Mouse (Mus musculus) neural tube, embryonic 11.5 days (tissue): ENCODE data around the gene Lrrc45. TPM values are rescaled to one million over a fixed set of nuclear protein-coding genes. Genes with fewer than 3 reads are reported as not detected.
"Not testable (repeated sequence)": the region's sequence is repeated elsewhere in the genome, so short reads cannot be mapped to it uniquely, and the experiment has no call there.

ENCODE experiments used
- ATAC-seq: fragments of 200-750 bp; cut with Nextera tagmentation; 2 replicates; pipeline ENCODE4 v1.8.0; 2017; ENCODE audit warnings: moderate number of reproducible peaks, mild to moderate bottlenecking, moderate TSS enrichment, moderate library complexity; ENCODE audit not compliant: insufficient read depth, low FRiP score, low TSS enrichment
- DNase-seq: peaks from one replicate; pipeline ENCODE4 v3.0.0-alpha.2; 2015; ENCODE audit warnings: low spot score
- H3K27ac ChIP-seq: fragments of 300-500 bp; sonication (generic); 2 replicates; pipeline ENCODE4 v1.5.1; 2014; ENCODE audit warnings: low read depth, mild to moderate bottlenecking, low read length
- H3K27me3 ChIP-seq: fragments of 300-500 bp; sonication (generic); 2 replicates; pipeline ENCODE4 v1.6.1; 2014; ENCODE audit warnings: mild to moderate bottlenecking, low read length, mixed read lengths; ENCODE audit not compliant: control insufficient read depth, insufficient read depth
- H3K36me3 ChIP-seq: fragments of 300-500 bp; sonication (generic); 2 replicates; pipeline ENCODE4 v1.6.1; 2014; ENCODE audit warnings: mild to moderate bottlenecking, low read length, moderate library complexity, mixed read lengths; ENCODE audit not compliant: control insufficient read depth, insufficient read depth
- H3K4me1 ChIP-seq: fragments of 300-500 bp; sonication (generic); 2 replicates; pipeline ENCODE4 v1.6.1; 2014; ENCODE audit warnings: low read length, mixed read lengths; ENCODE audit not compliant: control insufficient read depth, insufficient read depth
- H3K4me2 ChIP-seq: fragments of 300-500 bp; sonication (generic); 2 replicates; pipeline ENCODE4 v1.6.1; 2014; ENCODE audit warnings: low read depth, mild to moderate bottlenecking, moderate library complexity
- H3K4me3 ChIP-seq: fragments of 300-500 bp; sonication (generic); 2 replicates; pipeline ENCODE4 v1.5.1; 2014; ENCODE audit warnings: low read depth, low read length
- H3K9ac ChIP-seq: fragments of 300-500 bp; sonication (generic); 2 replicates; pipeline ENCODE4 v1.6.1; 2014; ENCODE audit warnings: mild to moderate bottlenecking, low read length
- H3K9me3 ChIP-seq: fragments of 300-500 bp; sonication (generic); 2 replicates; pipeline ENCODE4 v1.6.1; 2016; ENCODE audit warnings: low read length; ENCODE audit not compliant: control insufficient read depth
- WGBS: fragments of 180-500 bp; shearing (Covaris S2); extraction: QIAGEN DNeasy Blood & Tissue Kit; methylation state at CpG from one replicate; pipeline ENCODE4 v1.1.7; 2014; 5-methylcytosine and 5-hydroxymethylcytosine counted together
- polyA plus RNA-seq: library from polyadenylated mRNA; unstranded; fragments of >200 nt; fragmentation: Nextera tagmentation; extraction: Ambion mirVana; gene quantifications from 2 replicates; pipeline ENCODE4 v1.2.1, GENCODE M21; 2014

Gene Lrrc45
- polyA plus RNA-seq, 1 experiment from 2014 or later = 44.7 TPM

DNA sequence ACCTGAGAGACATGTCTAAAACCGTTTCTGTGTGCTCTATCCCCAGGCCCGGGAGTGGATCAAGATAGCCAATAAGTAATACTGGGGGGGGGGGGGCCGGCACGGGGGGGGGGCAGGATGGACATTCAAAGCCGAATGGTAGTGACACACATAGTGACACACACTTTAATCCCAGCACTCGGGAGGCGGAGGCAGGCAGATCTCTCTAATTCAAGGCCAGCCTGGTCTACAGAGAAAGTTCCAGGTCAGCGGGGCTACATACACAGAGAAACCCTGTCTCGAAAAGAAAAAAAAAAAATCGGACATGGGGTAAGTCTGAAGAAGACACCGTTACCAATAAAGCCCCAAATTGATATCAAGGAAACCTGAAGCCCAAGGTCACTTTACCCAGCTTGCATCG lies 13.8 kb downstream of the Lrrc45 start:
- H3K9me3 ChIP-seq = no peaks in the 10 kb centered on the region
- DNase-seq (no peak), ATAC-seq (peak; percentile 18; the same call in 1 of the 2 replicates)
- WGBS = 64% methylated on average over 12 of the region's 12 CpGs
- H3K4me3 ChIP-seq = no peak overlapping the region
- H3K9ac ChIP-seq = no peak overlapping the region
- no peak overlapping the region for H3K27ac ChIP-seq
- H3K36me3 ChIP-seq = no peaks in the 10 kb centered on the region
- no peaks in the 10 kb centered on the region for H3K27me3 ChIP-seq
- peaks cover 2% of the 10 kb centered on the region; the same call in 1 of the 2 replicates for H3K4me1 ChIP-seq
- no peak overlapping the region for H3K4me2 ChIP-seq

GRCm38 (mm10) chr11:120728530-120729240 lies 15.0 kb downstream of the Lrrc45 start:
- peaks cover 2% of the 10 kb centered on the region; the same call in 1 of the 2 replicates for H3K4me1 ChIP-seq
- no peaks in the 10 kb centered on the region for H3K27me3 ChIP-seq
- ATAC-seq (no peak), DNase-seq (no peak)
- H3K9ac ChIP-seq = no peak overlapping the region; the same call in 1 of the 2 replicates
- WGBS = 61% methylated on average over 11 of the region's 11 CpGs
- no peaks in the 10 kb centered on the region for H3K36me3 ChIP-seq
- no peak overlapping the region for H3K27ac ChIP-seq
- no peaks in the 10 kb centered on the region for H3K9me3 ChIP-seq
- H3K4me2 ChIP-seq = no peak overlapping the region
- no peak overlapping the region for H3K4me3 ChIP-seq

GRCm38 (mm10) chr11:120729432-120730050 lies 15.8 kb downstream of the Lrrc45 start:
- ATAC-seq, H3K4me1 ChIP-seq, H3K27me3 ChIP-seq, H3K9ac ChIP-seq, H3K27ac ChIP-seq, H3K9me3 ChIP-seq, H3K36me3 ChIP-seq, H3K4me3 ChIP-seq: not testable (repeated sequence)
- WGBS = 1% methylated on average over 17 of the region's 21 CpGs
- peak; percentile 69 for DNase-seq
- H3K4me2 ChIP-seq = 0 out of 2 replicates have a peak overlapping the region, but pooled peaks have one; percentile 12

GRCm38 (mm10) chr11:120730331-120730870 lies 16.7 kb downstream of the Lrrc45 start:
- Histone ChIP-seq H3K9ac (no peak overlapping the region), H3K4me2 (no peak overlapping the region), H3K27me3 (no peaks in the 10 kb centered on the region), H3K27ac (no peak overlapping the region), H3K4me3 (no peak overlapping the region), H3K4me1 (peaks cover 2% of the 10 kb centered on the region; the same call in 1 of the 2 replicates), H3K36me3 (no peaks in the 10 kb centered on the region), H3K9me3 (no peaks in the 10 kb centered on the region)
- no peak for DNase-seq
- WGBS = 83% methylated on average over 10 of the region's 10 CpGs
- no peak for ATAC-seq

DNA sequence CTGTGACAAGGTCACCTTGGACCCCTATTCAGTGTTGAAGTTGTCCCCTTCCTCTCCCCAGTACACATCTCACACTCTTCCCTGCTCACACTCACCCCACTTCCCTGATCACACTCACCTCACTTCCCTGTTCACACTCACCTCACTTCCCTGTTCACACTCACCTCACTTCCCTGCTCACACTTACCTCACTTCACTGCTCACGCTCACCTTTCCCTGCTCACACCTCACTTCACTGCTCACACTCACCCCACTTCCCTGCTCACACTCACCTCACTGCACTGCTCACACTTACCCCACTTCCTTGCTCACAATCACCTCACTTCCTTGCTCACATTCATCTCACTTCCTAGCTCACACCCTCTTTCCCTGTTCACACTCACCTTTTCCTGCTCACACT lies 17.7 kb downstream of the Lrrc45 start:
- H3K27me3 ChIP-seq = no peaks in the 10 kb centered on the region
- H3K9ac ChIP-seq = no peak overlapping the region
- H3K9me3 ChIP-seq = no peaks in the 10 kb centered on the region
- H3K4me1 ChIP-seq = peaks cover 1% of the 10 kb centered on the region; the same call in 1 of the 2 replicates
- no peak overlapping the region for H3K27ac ChIP-seq
- H3K4me3 ChIP-seq = no peak overlapping the region
- WGBS = 96% methylated on average over 1 of the region's 1 CpGs
- no peak overlapping the region for H3K4me2 ChIP-seq
- no peak for DNase-seq
- no peak for ATAC-seq
- H3K36me3 ChIP-seq = no peaks in the 10 kb centered on the region

GRCm38 (mm10) chr11:120731858-120732680 lies 18.3 kb downstream of the Lrrc45 start, which contains the start of gene Cbr2:
TSS of gene Cbr2 (minus strand) at chr11:120732114.
- H3K4me3 ChIP-seq = no peak within 1 kb of the TSS
- no peak within 1 kb of the TSS for H3K9ac ChIP-seq
- no peak within 1 kb of the TSS for H3K4me2 ChIP-seq
- no peaks in the 10 kb centered on the region for H3K27me3 ChIP-seq
- H3K4me1 ChIP-seq = no peaks in the 10 kb centered on the region
- WGBS = 78% methylated on average over 12 of the region's 12 CpGs
- no peak for DNase-seq
- no peak within 1 kb of the TSS for H3K27ac ChIP-seq
- H3K36me3 ChIP-seq = no peaks in the 10 kb centered on the region
- no peaks in the 10 kb centered on the region for H3K9me3 ChIP-seq
- no peak for ATAC-seq

- Histone ChIP-seq H3K27me3 (no peaks in the 10 kb centered on the region), H3K4me1 (no peaks in the 10 kb centered on the region), H3K4me2 (no peak overlapping the region), H3K9me3 (no peaks in the 10 kb centered on the region), H3K9ac (no peak overlapping the region), H3K4me3 (no peak overlapping the region), H3K27ac (no peak overlapping the region), H3K36me3 (no peaks in the 10 kb centered on the region)
- ATAC-seq (no peak), DNase-seq (no peak)
- 68% methylated on average over 6 of the region's 6 CpGs for WGBS
Measured at GRCm38 (mm10) chr11:120733521-120733920, 19.8 kb downstream of the Lrrc45 start.

DNA sequence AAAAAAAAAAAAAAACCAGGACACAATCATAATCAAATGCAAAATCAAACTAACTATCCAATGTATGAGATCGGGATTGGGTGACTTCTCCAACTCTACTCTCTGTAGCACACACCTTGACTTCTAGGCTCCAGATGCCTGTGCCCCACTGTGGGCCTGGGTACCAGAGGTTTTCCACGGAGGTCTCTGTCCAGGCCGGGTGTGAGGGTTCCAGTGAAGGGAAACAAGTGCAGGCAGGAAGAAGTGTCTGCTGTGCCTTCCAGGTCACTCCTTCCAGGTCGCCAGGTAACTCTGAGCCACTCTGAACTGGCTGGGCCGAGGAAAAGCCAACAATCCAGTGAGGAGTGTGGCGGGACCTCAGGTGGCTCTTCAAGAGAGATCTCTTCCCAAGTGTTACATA lies 22.7 kb downstream of the Lrrc45 start:
- ATAC-seq (no peak), DNase-seq (no peak)
- no peaks in the 10 kb centered on the region for H3K36me3 ChIP-seq
- no peaks in the 10 kb centered on the region for H3K4me1 ChIP-seq
- no peaks in the 10 kb centered on the region for H3K27me3 ChIP-seq
- H3K4me3 ChIP-seq = no peak overlapping the region
- no peaks in the 10 kb centered on the region for H3K9me3 ChIP-seq
- no peak overlapping the region for H3K4me2 ChIP-seq
- WGBS = 77% methylated on average over 6 of the region's 6 CpGs
- no peak overlapping the region for H3K9ac ChIP-seq
- H3K27ac ChIP-seq = no peak overlapping the region
